Mouse (Mus musculus): Measurements from ENCODE around the gene Acvr1b. TPM values are rescaled to one million over a fixed set of nuclear protein-coding genes. Genes with fewer than 3 reads are reported as not detected.

The Acvr1b gene
- total RNA-seq, 2 experiments from 2014 or later, result 18.7 to 20.9 TPM

- DNase-seq, result no peak
- intact Hi-C loops (cut with DNase I), result no loop called here
These were observed 20.1 kb downstream of the Acvr1b start for GRCm38 (mm10) chr15:101193971-101194370.

- intact Hi-C loops (cut with DNase I), result loop anchor here (5.0 kb wide), 1 partner anchor 48 kb away; no protein-coding TSS in a partner anchor
- no peak for DNase-seq
These were observed 21.3 kb downstream of the Acvr1b start for GRCm38 (mm10) chr15:101194951-101195823.

GRCm38 (mm10) chr15:101196079-101196795 lies 22.4 kb downstream of the Acvr1b start:
- DNase-seq, result no peak
- intact Hi-C loops (cut with DNase I), result loop anchor here (5.0 kb wide), 1 partner anchor 49 kb away; no protein-coding TSS in a partner anchor

- no peak for DNase-seq
- intact Hi-C loops (cut with DNase I), result loop anchor here (5.0 kb wide), 1 partner anchor 50 kb away; no protein-coding TSS in a partner anchor
These were observed 23.1 kb downstream of the Acvr1b start for GRCm38 (mm10) chr15:101196961-101197360.

GRCm38 (mm10) chr15:101197497-101198179 lies 23.8 kb downstream of the Acvr1b start:
- intact Hi-C loops (cut with DNase I), result loop anchor here (2.0 to 5.0 kb wide), 2 partner anchors 25 to 50 kb away; no protein-coding TSS in a partner anchor
- DNase-seq, result no peak

- DNase-seq, result peak; percentile 81 to 85
- intact Hi-C loops (cut with DNase I), result loop anchor here (2.0 to 5.0 kb wide), 2 partner anchors 25 to 51 kb away; no protein-coding TSS in a partner anchor
These were observed 24.4 kb downstream of the Acvr1b start for GRCm38 (mm10) chr15:101198218-101198617.

DNA sequence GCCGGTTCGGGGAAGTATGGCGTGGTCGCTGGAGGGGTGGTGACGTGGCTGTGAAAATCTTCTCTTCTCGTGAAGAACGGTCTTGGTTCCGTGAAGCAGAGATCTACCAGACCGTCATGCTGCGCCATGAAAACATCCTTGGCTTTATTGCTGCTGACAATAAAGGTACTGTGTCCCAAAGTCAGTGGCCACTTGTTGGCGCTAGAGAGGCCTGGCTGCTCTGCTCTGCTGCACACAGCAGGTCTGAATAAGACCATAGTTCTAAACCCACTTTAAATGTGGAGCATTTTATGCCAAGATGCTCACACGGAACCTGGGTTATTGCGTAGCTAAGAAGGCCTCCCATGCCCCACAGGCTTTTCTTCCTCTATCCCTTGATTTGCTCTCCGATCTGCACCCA lies 25.0 kb downstream of the Acvr1b start:
- intact Hi-C loops (cut with DNase I), result loop anchor here (2.0 to 5.0 kb wide), 2 partner anchors 26 to 52 kb away; no protein-coding TSS in a partner anchor
- no peak for DNase-seq

GRCm38 (mm10) chr15:101200777-101201295 lies 27.0 kb downstream of the Acvr1b start:
- DNase-seq, result no peak
- intact Hi-C loops (cut with DNase I), result no loop called here

DNA sequence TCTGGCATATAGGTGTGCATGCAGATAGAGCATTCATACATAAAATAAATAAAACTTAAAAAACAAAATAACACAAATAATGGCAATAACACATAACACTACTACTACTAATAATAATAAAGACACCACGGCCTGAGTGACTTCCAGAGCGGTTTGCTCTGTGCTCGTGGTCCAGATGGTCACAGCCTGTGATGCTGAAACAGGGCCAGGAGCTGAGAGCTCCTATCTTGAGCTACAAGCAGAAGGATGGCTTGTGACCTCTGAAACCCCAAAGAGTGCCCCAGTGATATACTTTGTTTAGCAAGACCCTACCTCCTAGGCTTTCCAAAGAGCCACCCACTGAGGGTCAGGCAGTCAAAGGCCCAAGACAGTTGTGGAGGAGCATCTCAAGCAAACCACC lies 27.5 kb downstream of the Acvr1b start:
- intact Hi-C loops (cut with DNase I), result no loop called here
- no peak for DNase-seq

- intact Hi-C loops (cut with DNase I), result no loop called here
- DNase-seq, result no peak
These were observed 29.8 kb downstream of the Acvr1b start for GRCm38 (mm10) chr15:101203673-101204072.

- intact Hi-C loops (cut with DNase I), result no loop called here
- DNase-seq, result no peak
These were observed 30.9 kb downstream of the Acvr1b start for GRCm38 (mm10) chr15:101204781-101205180.

GRCm38 (mm10) chr15:101210228-101210627 lies 36.4 kb downstream of the Acvr1b start:
- intact Hi-C loops (cut with DNase I), result no loop called here
- peak in 1 of 2 experiments; percentile 72 for DNase-seq

- DNase-seq, result no peak
- intact Hi-C loops (cut with DNase I), result no loop called here
These were observed 37.2 kb downstream of the Acvr1b start for GRCm38 (mm10) chr15:101210998-101211613.

DNA sequence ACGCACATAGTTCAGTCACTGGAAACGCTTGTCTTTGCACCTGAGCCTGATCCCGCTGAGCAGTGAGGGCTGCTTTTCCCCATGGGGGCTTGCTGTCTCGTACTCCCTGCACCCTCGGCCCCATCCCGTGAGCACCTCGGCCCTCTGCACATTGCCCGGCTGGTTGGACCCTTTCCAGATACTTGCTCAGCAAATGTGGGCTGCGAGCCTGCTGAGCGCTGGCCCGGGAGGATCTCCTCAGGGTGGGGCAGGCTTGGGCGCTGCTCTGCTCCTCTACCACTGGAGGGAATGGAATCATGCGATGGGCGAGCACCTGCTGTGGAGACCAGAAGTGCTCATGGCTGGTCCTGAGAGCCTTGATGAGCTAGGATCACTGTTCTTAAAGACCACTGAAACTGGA lies 38.6 kb downstream of the Acvr1b start:
- DNase-seq, result peak; percentile 72 to 77
- intact Hi-C loops (cut with DNase I), result no loop called here

DNA sequence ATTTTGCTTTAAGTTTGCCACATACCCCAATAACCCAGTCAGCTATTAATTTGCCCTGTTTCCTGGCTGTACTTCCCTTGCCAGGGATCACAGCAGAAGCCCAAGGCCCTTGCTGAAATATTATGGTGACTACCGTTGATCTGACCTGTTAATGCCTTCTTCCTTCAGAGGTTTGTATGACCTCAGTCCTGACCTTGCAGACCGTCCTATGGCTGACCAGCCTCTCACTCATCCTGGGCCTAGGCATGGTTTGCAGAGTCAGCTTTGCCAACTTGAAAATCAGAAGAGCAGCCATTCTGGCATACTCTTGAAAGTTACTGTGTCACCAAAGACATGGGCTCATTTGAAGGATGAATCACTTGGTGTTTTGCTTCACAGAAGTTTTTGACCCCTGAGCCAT lies 41.3 kb downstream of the Acvr1b start:
- no peak for DNase-seq
- intact Hi-C loops (cut with DNase I), result no loop called here

DNA sequence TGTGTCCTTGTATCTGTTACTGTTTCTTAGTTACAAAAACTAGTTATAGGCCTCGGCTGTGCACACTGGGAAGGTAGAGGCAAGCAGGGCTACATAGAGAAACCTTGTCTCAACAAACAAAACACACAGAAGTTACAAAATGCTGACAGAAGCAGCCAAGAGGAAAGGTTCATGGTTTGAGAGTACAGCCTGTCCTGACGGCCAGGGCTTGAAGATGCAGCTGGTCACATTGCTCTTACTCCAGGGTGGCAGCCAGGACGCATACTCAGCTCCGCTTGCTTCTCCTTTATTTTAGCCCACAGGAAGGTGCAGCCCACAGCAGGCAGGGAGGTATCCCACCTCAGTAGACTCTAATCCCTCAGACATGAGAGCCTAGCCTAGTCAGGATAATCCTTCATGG lies 42.2 kb downstream of the Acvr1b start:
- intact Hi-C loops (cut with DNase I), result no loop called here

DNA sequence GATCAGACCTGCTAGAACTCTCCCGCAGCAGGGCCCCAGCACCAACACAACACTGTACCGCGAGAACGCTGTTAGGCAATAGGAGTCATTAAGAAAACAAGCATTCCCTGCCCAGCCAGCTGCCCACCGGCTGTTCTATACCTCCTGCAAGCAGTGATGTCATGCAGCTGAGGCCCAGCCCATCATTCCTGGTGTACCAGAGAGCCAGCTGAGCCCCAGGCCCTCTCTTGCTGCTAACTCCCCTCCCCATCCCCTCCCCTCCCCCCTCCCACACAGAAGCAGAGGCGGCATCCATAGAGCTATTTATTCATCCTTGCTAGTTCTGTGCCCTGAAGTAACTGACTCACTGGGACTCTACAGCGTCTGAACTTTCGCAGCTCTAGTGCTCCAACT lies 47.0 kb downstream of the Acvr1b start:
- intact Hi-C loops (cut with DNase I), result loop anchor here (1.0 kb wide), 3 partner anchors 16 to 94 kb away; no protein-coding TSS in a partner anchor
- no peak for DNase-seq

More for the DNA sequence above, 42.2 kb downstream of the Acvr1b start:
- no peak for DNase-seq

GRCm38 (mm10) chr15:101221298-101222104 lies 47.6 kb downstream of the Acvr1b start:
- peak; percentile 91 to 95 for DNase-seq
- intact Hi-C loops (cut with DNase I), result loop anchor here (1.0 kb wide), 3 partner anchors 16 to 94 kb away; no protein-coding TSS in a partner anchor

DNA sequence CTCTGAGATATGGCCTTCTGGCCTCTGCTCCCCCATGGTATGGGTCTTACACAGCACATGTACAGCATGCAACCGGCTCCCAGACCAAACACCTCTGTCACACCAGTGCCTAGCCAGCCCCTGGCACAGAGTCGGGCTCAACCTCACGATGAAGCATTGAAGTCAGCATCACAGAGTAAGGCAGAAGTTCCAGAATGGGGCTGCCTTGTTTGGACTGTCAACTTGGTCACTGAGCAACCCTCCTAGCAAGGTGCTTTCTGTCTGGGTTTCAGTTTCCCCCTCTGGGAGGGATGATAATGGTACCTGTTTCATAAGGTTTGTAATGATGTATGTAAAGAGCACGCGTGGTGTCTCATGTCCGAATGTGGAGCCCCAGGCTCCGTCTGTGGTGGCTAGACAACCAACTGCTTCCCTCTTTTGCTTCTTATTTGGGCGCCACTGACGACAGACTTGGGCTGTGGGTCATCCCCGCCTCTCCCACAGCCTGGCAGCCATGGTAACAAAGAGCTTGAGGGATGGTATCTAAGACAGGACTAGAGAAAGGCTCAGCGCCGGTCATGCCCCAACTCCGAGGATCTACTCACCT lies 49.1 kb downstream of the Acvr1b start:
- DNase-seq, result no peak
- intact Hi-C loops (cut with DNase I), result no loop called here
